Mouse (Mus musculus): ENCODE measurements around the gene Gm45234. TPM values are rescaled to one million over a fixed set of nuclear protein-coding genes. Genes with fewer than 3 reads are reported as not detected.
"Not testable (repeated sequence)": the region's sequence is repeated elsewhere in the genome, so short reads cannot be mapped to it uniquely, and the experiment has no call there.

Gene Gm45234
- polyA plus RNA-seq (2012; rRNA removed) = 0.37 TPM in 1 of 2 replicates, not detected in the other
- polyA plus RNA-seq (2014; fragmentation: Nextera tagmentation; extraction: Ambion mirVana) = not detected in 2 replicates

- TF ChIP-seq CTCF (IDR thresholded peaks at IDR 0.05; ENCODE audit: low read depth) (no peak), EP300 (IDR thresholded peaks at IDR 0.05; ENCODE audit: low read depth) (no peak)
- 1% methylated on average over 77 of the region's 100 CpGs for WGBS (ENCODE audit: insufficient replicate concordance)
- no peak for DNase-seq (ENCODE audit: low read depth in 3 of 3, low spot score in 3 of 3)
- Histone ChIP-seq H3K9me3 (ENCODE audit: control insufficient read depth, low read length) (no peaks in the 10 kb centered on the region), H3K36me3 (replicated peaks; ENCODE audit: control insufficient read depth, insufficient read depth, low read depth) (no peaks in the 10 kb centered on the region), H3K27me3 (ENCODE audit: control insufficient read depth, insufficient read depth, low read length) (peaks cover 37% of the 10 kb centered on the region), H3K4me3 (ENCODE audit: insufficient read depth in 1 of 2, low read depth in 2 of 2, low read length in 2 of 2) (peak within 1 kb of the TSS; percentile 53 to 55), H3K9ac (replicated peaks) (peak within 1 kb of the TSS; percentile 40), H3K4me2 (ENCODE audit: low read depth) (peak within 1 kb of the TSS; percentile 78), H3K27ac (no peak within 1 kb of the TSS), H3K4me1 (replicated peaks; ENCODE audit: control insufficient read depth in 2 of 2, insufficient read depth in 2 of 2, low read length in 1 of 2) (peaks cover 0 to 3% of the 10 kb centered on the region in 2 experiments; a peak in 2 of 4 replicates)
- peak; percentile 57 for ATAC-seq (ENCODE audit: insufficient read depth)
These were observed at the start of gene Gm45234, which contains the start of gene Atn1 for GRCm38 (mm10) chr6:124755831-124756595. TSS of gene Gm45234 (minus strand) at chr6:124756021. TSS of gene Atn1 (minus strand) at chr6:124756524.

- no peak for ATAC-seq (ENCODE audit: insufficient read depth)
- DNase-seq (ENCODE audit: low read depth in 3 of 3, low spot score in 3 of 3) = no peak
- Histone ChIP-seq H3K4me3 (ENCODE audit: insufficient read depth in 1 of 2, low read depth in 2 of 2, low read length in 2 of 2) (no peak overlapping the region), H3K27ac (no peak overlapping the region), H3K27me3 (ENCODE audit: control insufficient read depth, insufficient read depth, low read length) (no peaks in the 10 kb centered on the region), H3K9me3 (ENCODE audit: control insufficient read depth, low read length) (no peaks in the 10 kb centered on the region), H3K36me3 (replicated peaks; ENCODE audit: control insufficient read depth, insufficient read depth, low read depth) (no peaks in the 10 kb centered on the region), H3K4me2 (ENCODE audit: low read depth) (no peak overlapping the region), H3K9ac (replicated peaks) (no peak overlapping the region), H3K4me1 (replicated peaks; ENCODE audit: control insufficient read depth in 2 of 2, insufficient read depth in 2 of 2, low read length in 1 of 2) (peaks cover 23 to 24% of the 10 kb centered on the region in 2 experiments)
- 34% methylated on average over 3 of the region's 3 CpGs for WGBS (ENCODE audit: insufficient replicate concordance)
- TF ChIP-seq EP300 (IDR thresholded peaks at IDR 0.05; ENCODE audit: low read depth) = no peak
- TF ChIP-seq CTCF (IDR thresholded peaks at IDR 0.05; ENCODE audit: low read depth) = no peak
These were observed 48.5 kb upstream of the Gm45234 start for GRCm38 (mm10) chr6:124804341-124804740.

GRCm38 (mm10) chr6:124803691-124804090, 47.9 kb upstream of the Gm45234 start:
- DNase-seq (ENCODE audit: low read depth in 3 of 3, low spot score in 3 of 3); H3K9me3 ChIP-seq (ENCODE audit: control insufficient read depth, low read length); H3K36me3 ChIP-seq (replicated peaks; ENCODE audit: control insufficient read depth, insufficient read depth, low read depth); H3K4me2 ChIP-seq (ENCODE audit: low read depth); H3K27ac ChIP-seq; H3K27me3 ChIP-seq (ENCODE audit: control insufficient read depth, insufficient read depth, low read length); H3K9ac ChIP-seq (replicated peaks); H3K4me3 ChIP-seq (ENCODE audit: insufficient read depth in 1 of 2, low read depth in 2 of 2, low read length in 2 of 2); ATAC-seq (ENCODE audit: insufficient read depth): not testable (repeated sequence)
- peaks cover 23 to 24% of the 10 kb centered on the region in 2 experiments for H3K4me1 ChIP-seq (replicated peaks; ENCODE audit: control insufficient read depth in 2 of 2, insufficient read depth in 2 of 2, low read length in 1 of 2)
- 83% methylated on average over 4 of the region's 4 CpGs for WGBS (ENCODE audit: insufficient replicate concordance)

GRCm38 (mm10) chr6:124803061-124803460, 47.2 kb upstream of the Gm45234 start:
- DNase-seq (ENCODE audit: low read depth in 3 of 3, low spot score in 3 of 3) (no peak), ATAC-seq (ENCODE audit: insufficient read depth) (no peak)
- H3K27ac ChIP-seq = no peak overlapping the region
- H3K4me2 ChIP-seq (ENCODE audit: low read depth) = no peak overlapping the region
- no peaks in the 10 kb centered on the region for H3K9me3 ChIP-seq (ENCODE audit: control insufficient read depth, low read length)
- H3K27me3 ChIP-seq (ENCODE audit: control insufficient read depth, insufficient read depth, low read length) = no peaks in the 10 kb centered on the region
- H3K4me1 ChIP-seq (replicated peaks; ENCODE audit: control insufficient read depth in 2 of 2, insufficient read depth in 2 of 2, low read length in 1 of 2) = peaks cover 21% of the 10 kb centered on the region in 2 experiments
- TF ChIP-seq CTCF (IDR thresholded peaks at IDR 0.05; ENCODE audit: low read depth) = peak; percentile 6; the same call in 1 of the 2 replicates
- no peak for TF ChIP-seq EP300 (IDR thresholded peaks at IDR 0.05; ENCODE audit: low read depth)
- H3K9ac ChIP-seq (replicated peaks) = no peak overlapping the region
- H3K4me3 ChIP-seq (ENCODE audit: insufficient read depth in 1 of 2, low read depth in 2 of 2, low read length in 2 of 2) = no peak overlapping the region
- 67% methylated on average over 3 of the region's 3 CpGs for WGBS (ENCODE audit: insufficient replicate concordance)
- H3K36me3 ChIP-seq (replicated peaks; ENCODE audit: control insufficient read depth, insufficient read depth, low read depth) = no peaks in the 10 kb centered on the region

- H3K4me2 ChIP-seq (ENCODE audit: low read depth) = peak overlapping the region; percentile 53
- H3K36me3 ChIP-seq (replicated peaks; ENCODE audit: control insufficient read depth, insufficient read depth, low read depth); H3K9ac ChIP-seq (replicated peaks); H3K27me3 ChIP-seq (ENCODE audit: control insufficient read depth, insufficient read depth, low read length); DNase-seq (ENCODE audit: low read depth in 3 of 3, low spot score in 3 of 3); H3K27ac ChIP-seq; H3K9me3 ChIP-seq (ENCODE audit: control insufficient read depth, low read length): not testable (repeated sequence)
- 9% methylated on average over 4 of the region's 9 CpGs for WGBS (ENCODE audit: insufficient replicate concordance)
- peak; percentile 25 for ATAC-seq (ENCODE audit: insufficient read depth)
- H3K4me3 ChIP-seq (ENCODE audit: insufficient read depth in 1 of 2, low read depth in 2 of 2, low read length in 2 of 2) = peak overlapping the region; percentile 26 to 50
- H3K4me1 ChIP-seq (replicated peaks; ENCODE audit: control insufficient read depth in 2 of 2, insufficient read depth in 2 of 2, low read length in 1 of 2) = peaks cover 18 to 20% of the 10 kb centered on the region in 2 experiments
These were observed 46.6 kb upstream of the Gm45234 start for GRCm38 (mm10) chr6:124802400-124802799.

Measured in liver, embryonic 14.5 days (tissue).